12 mouse cellular contexts compared by ENCODE assay signal in genomic region chr12:5668486-5668885, GRCm38 (mm10).
DNase-seq lines count a peak whose midpoint lies in the region.
"Had no signal": no experiment of that assay in that cellular context is flagged by ENCODE, and none has a peak within 500 bp of the region (broad histone marks: within the 10 kb centered on the region; RNA-seq: fewer than 3 reads in every experiment).

No protein-coding gene starts in this region.

- intact Hi-C loops in heart, postnatal 25 days (cut with DNase I): no loop called here

- DNase-seq in heart, adult 9 months (ENCODE audit: low spot score in 2 of 2): peak; percentile 2 to 3
- no peak for DNase-seq in heart, postnatal 25 days (ENCODE audit: low spot score)
- DNase-seq in urinary bladder, postnatal 14 days (ENCODE audit: low spot score): peak; percentile 12
- DNase-seq in urinary bladder, postnatal 4 days (ENCODE audit: low spot score in 2 of 2): no peak
- peak; percentile 11 for DNase-seq in gastrocnemius, postnatal 10 days
- DNase-seq in skeletal muscle tissue, adult 2 months (ENCODE audit: low read depth, low spot score): peak; percentile 81
- no peak for DNase-seq in ovary, postnatal 36 days (ENCODE audit: low spot score)
- no peak for DNase-seq in cerebellum, adult 9-10 months
- DNase-seq: cerebellum, adult 11 months; heart, adult 11 months; right cerebral cortex, postnatal 25 days; thymus, postnatal 36 days had no signal

Comparison
In these comparisons a context has a peak if more than half of its experiments do, and no peak if none do; other contexts are left out.
1. DNase-seq: peak in heart, adult 9 months (2 of 2), urinary bladder, postnatal 14 days (single experiment), gastrocnemius, postnatal 10 days (single experiment) and skeletal muscle tissue, adult 2 months (single experiment); none in heart, postnatal 25 days (single experiment), urinary bladder, postnatal 4 days (0 of 2), ovary, postnatal 36 days (single experiment) and cerebellum, adult 9-10 months (single experiment).